Mouse (Mus musculus) MEL (cell line): ENCODE results near the gene Cst13. TPM values are rescaled to one million over a fixed set of nuclear protein-coding genes. Genes with fewer than 3 reads are reported as not detected.

ENCODE experiments used
- DNase-seq: peaks from one replicate; pipeline ENCODE4 v3.0.0; 2011; ENCODE audit warnings: low read depth, low spot score
- H3K27ac ChIP-seq: 2 replicates; pipeline ENCODE4 v1.5.1; 2012; ENCODE audit warnings: low read depth, mild to moderate bottlenecking, control low read depth, low read length, moderate library complexity; ENCODE audit not compliant: control insufficient read depth
- H3K27me3 ChIP-seq, 2 experiments: fragments of 150-350 bp in 1 of 2; sonication (generic) in 1 of 2; 2 replicates each; pipeline ENCODE4 v1.6.1; 2012; ENCODE audit warnings: low read length in 2 of 2, mild to moderate bottlenecking in 2 of 2, improper control_type of control experiment in 1 of 2, moderate library complexity in 1 of 2; ENCODE audit not compliant: insufficient read depth in 2 of 2, control insufficient read depth in 1 of 2
- H3K36me3 ChIP-seq, 2 experiments: 2 replicates each; pipeline ENCODE4 v1.6.1; 2012 to 2014; ENCODE audit warnings: low read length in 2 of 2, improper control_type of control experiment in 1 of 2, inconsistent platforms in 1 of 2, mild to moderate bottlenecking in 1 of 2; ENCODE audit not compliant: insufficient read depth in 2 of 2, control insufficient read depth in 1 of 2
- H3K4me1 ChIP-seq, 2 experiments: fragments of 150-350 bp in 1 of 2; sonication (generic) in 1 of 2; 2 replicates each; pipeline ENCODE4 v1.6.1; 2012; ENCODE audit warnings: low read length in 2 of 2, improper control_type of control experiment in 1 of 2, mild to moderate bottlenecking in 1 of 2; ENCODE audit not compliant: insufficient read depth in 2 of 2, control insufficient read depth in 1 of 2
- H3K4me3 ChIP-seq, 2 experiments: fragments of 150-350 bp in 1 of 2; sonication (generic) in 1 of 2; 2 replicates each; pipeline ENCODE4 v1.5.1; 2012; ENCODE audit warnings: low read depth in 2 of 2, low read length in 2 of 2, mild to moderate bottlenecking in 2 of 2, moderate library complexity in 2 of 2, control low read depth in 1 of 2, improper control_type of control experiment in 1 of 2; ENCODE audit not compliant: control insufficient read depth in 1 of 2, insufficient read depth in 1 of 2
- H3K79me2 ChIP-seq: 2 replicates; pipeline ENCODE4 v1.6.1; 2012; ENCODE audit warnings: mild to moderate bottlenecking, low read length, moderate library complexity; ENCODE audit not compliant: control insufficient read depth, poor library complexity, insufficient read depth
- H3K9ac ChIP-seq: 2 replicates; pipeline ENCODE4 v1.6.1; 2012; ENCODE audit warnings: low read depth, mild to moderate bottlenecking, control low read depth, low read length, moderate library complexity; ENCODE audit not compliant: control insufficient read depth, poor library complexity, severe bottlenecking
- H3K9me3 ChIP-seq: fragments of 150-350 bp; sonication (generic); replicated peaks from 2 replicates; pipeline ENCODE4 v1.6.1; 2012; ENCODE audit warnings: mild to moderate bottlenecking, low read length, improper control_type of control experiment, moderate library complexity; ENCODE audit not compliant: insufficient read depth
- CTCF ChIP-seq, 3 experiments: IDR thresholded peaks in 2 of 3; conservative IDR thresholded peaks in 1 of 3; 2 replicates each; pipeline ENCODE4 v1.5.1; 2011 to 2012; ENCODE audit warnings: low read length in 3 of 3, low read depth in 2 of 3, mild to moderate bottlenecking in 2 of 3, improper control_type of control experiment in 1 of 3, inconsistent platforms in 1 of 3, mixed read lengths in 1 of 3, moderate library complexity in 1 of 3; ENCODE audit not compliant: control insufficient read depth in 1 of 3, insufficient read depth in 1 of 3, poor library complexity in 1 of 3, severe bottlenecking in 1 of 3
- ELF1 ChIP-seq: IDR thresholded peaks from 2 replicates; pipeline ENCODE4 v1.6.1; 2014; ENCODE audit warnings: low read depth, mild to moderate bottlenecking, inconsistent platforms, low read length, improper control_type of control experiment, moderate library complexity
- EP300 ChIP-seq, 2 experiments: IDR thresholded peaks; 2 replicates each; pipeline ENCODE4 v1.6.1; 2011; ENCODE audit warnings: improper control_type of control experiment in 2 of 2, low read length in 2 of 2, low read depth in 1 of 2, mild to moderate bottlenecking in 1 of 2
- GATA1 ChIP-seq: IDR thresholded peaks from 2 replicates; pipeline ENCODE4 v1.6.1; 2011; ENCODE audit warnings: low read depth, low read length, improper control_type of control experiment
- HCFC1 ChIP-seq: IDR thresholded peaks from 2 replicates; pipeline ENCODE4 v1.6.1; 2012; ENCODE audit warnings: low read depth, mild to moderate bottlenecking, inconsistent platforms, low read length, improper control_type of control experiment, moderate library complexity
- KAT2A ChIP-seq: conservative IDR thresholded peaks from 2 replicates; pipeline ENCODE4 v1.6.1; 2012; ENCODE audit warnings: low read depth, low read length, improper control_type of control experiment, inconsistent platforms
- MEF2A ChIP-seq: IDR thresholded peaks from 2 replicates; pipeline ENCODE4 v1.6.1; 2014; ENCODE audit warnings: low read depth, mild to moderate bottlenecking, inconsistent platforms, low read length, improper control_type of control experiment; ENCODE audit not compliant: poor library complexity, insufficient replicate concordance, severe bottlenecking; ENCODE audit errors: extremely low read depth
- MXI1 ChIP-seq: IDR thresholded peaks from 2 replicates; pipeline ENCODE4 v1.6.1; 2011; ENCODE audit warnings: mild to moderate bottlenecking, low read depth, low read length, improper control_type of control experiment
- NELFE ChIP-seq: IDR thresholded peaks from 2 replicates; pipeline ENCODE4 v1.6.1; 2011; ENCODE audit warnings: low read depth, low read length, improper control_type of control experiment
- POLR2A ChIP-seq, 2 experiments: IDR thresholded peaks; 2 replicates each; pipeline ENCODE4 v1.6.1; 2011 to 2012; ENCODE audit warnings: low read length in 2 of 2, mild to moderate bottlenecking in 2 of 2, control low read depth in 1 of 2, improper control_type of control experiment in 1 of 2, low read depth in 1 of 2, moderate library complexity in 1 of 2; ENCODE audit not compliant: control insufficient read depth in 1 of 2, insufficient read depth in 1 of 2, poor library complexity in 1 of 2
- RAD21 ChIP-seq: IDR thresholded peaks from 2 replicates; pipeline ENCODE4 v1.6.1; 2011; ENCODE audit warnings: mild to moderate bottlenecking, low read depth, low read length, improper control_type of control experiment
- RCOR1 ChIP-seq: IDR thresholded peaks from 2 replicates; pipeline ENCODE4 v1.6.1; 2012; ENCODE audit warnings: low read depth, mild to moderate bottlenecking, inconsistent platforms, low read length, improper control_type of control experiment
- SIN3A ChIP-seq: IDR thresholded peaks from 2 replicates; pipeline ENCODE4 v1.6.1; 2012; ENCODE audit warnings: low read length, improper control_type of control experiment, inconsistent platforms
- TAL1 ChIP-seq: IDR thresholded peaks from 2 replicates; pipeline ENCODE4 v1.6.1; 2012; ENCODE audit warnings: mild to moderate bottlenecking, inconsistent platforms, low read length, moderate library complexity, mixed read lengths
- TBP ChIP-seq: IDR thresholded peaks from 2 replicates; pipeline ENCODE4 v1.8.0; 2011; ENCODE audit warnings: low read depth, low read length, improper control_type of control experiment
- UBTF ChIP-seq: IDR thresholded peaks from 2 replicates; pipeline ENCODE4 v1.6.1; 2012; ENCODE audit warnings: low read depth, mild to moderate bottlenecking, inconsistent platforms, low read length, improper control_type of control experiment, moderate library complexity, borderline replicate concordance; ENCODE audit not compliant: insufficient read depth
- USF1 ChIP-seq: IDR thresholded peaks from 2 replicates; pipeline ENCODE4 v1.6.1; 2014; ENCODE audit warnings: low read depth, mild to moderate bottlenecking, inconsistent platforms, low read length, improper control_type of control experiment, moderate library complexity
- USF2 ChIP-seq, 2 experiments: IDR thresholded peaks; 2 replicates each; pipeline ENCODE4 v1.6.1; 2011 to 2012; ENCODE audit warnings: improper control_type of control experiment in 2 of 2, low read length in 2 of 2, borderline replicate concordance in 1 of 2, inconsistent platforms in 1 of 2, low read depth in 1 of 2, mild to moderate bottlenecking in 1 of 2; ENCODE audit not compliant: insufficient read depth in 1 of 2
- ZC3H11A ChIP-seq: IDR thresholded peaks from 2 replicates; pipeline ENCODE4 v1.6.1; 2012; ENCODE audit warnings: low read depth, mild to moderate bottlenecking, inconsistent platforms, low read length, improper control_type of control experiment
- polyA plus RNA-seq, 2 experiments: library from polyadenylated mRNA; stranded (reverse) in 1 of 2; unstranded in 1 of 2; fragments of >175 nt in 1 of 2; fragments of >200 nt in 1 of 2; gene quantifications; 2 replicates each; pipeline versions ENCODE4 v1.2.1 to v1.2.4; 2012; ENCODE audit warnings: low replicate concordance in 2 of 2, low read depth in 1 of 2; ENCODE audit not compliant: insufficient read length in 2 of 2, insufficient read depth in 1 of 2, missing spikeins in 1 of 2
- total RNA-seq: library from RNA; depleted of rRNA; stranded (reverse); fragments of 300-350 nt; gene quantifications from 2 replicates; pipeline ENCODE4 v1.2.3, GENCODE M21; 2012

Cst13 gene
- total and polyA plus RNA-seq, 3 experiments, result not detected

GRCm38 (mm10) chr2:148872860-148873259 is 53.0 kb downstream of the Cst13 start:
- no peak for TF ChIP-seq UBTF
- no peak for TF ChIP-seq SIN3A
- no peak for TF ChIP-seq ELF1
- TF ChIP-seq HCFC1, result no peak
- TF ChIP-seq MEF2A, result no peak
- no peak for TF ChIP-seq RAD21
- TF ChIP-seq RCOR1, result no peak
- TF ChIP-seq NELFE, result no peak
- TF ChIP-seq KAT2A, result no peak
- no peak for TF ChIP-seq GATA1
- TF ChIP-seq TAL1, result no peak
- TF ChIP-seq CTCF (IDR thresholded peaks at IDR 0.05 in 2 of 3, conservative IDR thresholded peaks at IDR 0.05 in 1 of 3; ENCODE audit: control insufficient read depth in 1 of 3, insufficient read depth in 1 of 3, low read depth in 2 of 3, low read length in 3 of 3, poor library complexity in 1 of 3, severe bottlenecking in 1 of 3), result no peak
- TF ChIP-seq ZC3H11A, result no peak
- TF ChIP-seq USF2 (IDR thresholded peaks at IDR 0.05; ENCODE audit: borderline replicate concordance in 1 of 2, insufficient read depth in 1 of 2, low read depth in 1 of 2, low read length in 2 of 2), result no peak
- H3K79me2 ChIP-seq, result peaks cover 11% of the 10 kb centered on the region
- no peak overlapping the region for H3K9ac ChIP-seq
- H3K27ac ChIP-seq, result no peak overlapping the region
- no peaks in the 10 kb centered on the region for H3K9me3 ChIP-seq
- no peaks in the 10 kb centered on the region for H3K27me3 ChIP-seq
- H3K4me1 ChIP-seq, result peaks cover 0 to 11% of the 10 kb centered on the region in 2 experiments; a peak in 3 of 4 replicates
- H3K36me3 ChIP-seq, result peaks cover 0 to 2% of the 10 kb centered on the region in 2 experiments; a peak in 1 of 4 replicates
- no peak for DNase-seq
- no peak overlapping the region for H3K4me3 ChIP-seq

- Histone ChIP-seq H3K27me3 (no peaks in the 10 kb centered on the region), H3K9me3 (no peaks in the 10 kb centered on the region), H3K9ac (peak overlapping the region; percentile 77), H3K27ac (no peak overlapping the region), H3K4me1 (peaks cover 0 to 11% of the 10 kb centered on the region in 2 experiments; a peak in 3 of 4 replicates), H3K36me3 (peaks cover 0 to 2% of the 10 kb centered on the region in 2 experiments; a peak in 1 of 4 replicates), H3K79me2 (peaks cover 11% of the 10 kb centered on the region), H3K4me3 (peak overlapping the region; percentile 91 to 92)
- TF ChIP-seq SIN3A (no peak), TBP (no peak), MXI1 (no peak), USF1 (no peak), ZC3H11A (no peak), USF2 (IDR thresholded peaks at IDR 0.05; ENCODE audit: borderline replicate concordance in 1 of 2, insufficient read depth in 1 of 2, low read depth in 1 of 2, low read length in 2 of 2) (no peak), GATA1 (no peak), EP300 (IDR thresholded peaks at IDR 0.05; ENCODE audit: low read depth in 1 of 2, low read length in 2 of 2) (no peak), POLR2A (IDR thresholded peaks at IDR 0.05; ENCODE audit: control insufficient read depth in 1 of 2, insufficient read depth in 1 of 2, low read depth in 1 of 2, low read length in 2 of 2, poor library complexity in 1 of 2) (no peak)
- DNase-seq, result no peak
Measured at GRCm38 (mm10) chr2:148874224-148874616, 54.3 kb downstream of the Cst13 start.
